Mouse (Mus musculus) forebrain, embryonic 15.5 days (tissue): ENCODE data around the gene Ptprr. TPM values are rescaled to one million over a fixed set of nuclear protein-coding genes. Genes with fewer than 3 reads are reported as not detected.
A peak's percentile ranks its signal among the peaks of the same experiment; 100 is the strongest.

ENCODE experiments used
- ATAC-seq: fragments of 200-750 bp; cut with Nextera tagmentation; replicated peaks from 2 replicates; pipeline ENCODE4 v1.8.0; 2017; ENCODE audit warnings: mild to moderate bottlenecking, moderate TSS enrichment, moderate library complexity
- H3K27ac ChIP-seq: fragments of 300-500 bp; sonication (generic); replicated peaks from 2 replicates; pipeline ENCODE4 v1.5.1; 2015; ENCODE audit warnings: mild to moderate bottlenecking, inconsistent platforms
- H3K27me3 ChIP-seq: fragments of 300-500 bp; sonication (generic); 2 replicates; pipeline ENCODE4 v1.6.1; 2015; ENCODE audit warnings: inconsistent platforms
- H3K36me3 ChIP-seq: fragments of 300-500 bp; sonication (generic); 2 replicates; pipeline ENCODE4 v1.6.1; 2015; ENCODE audit warnings: mild to moderate bottlenecking, inconsistent platforms
- H3K4me1 ChIP-seq: fragments of 300-500 bp; sonication (generic); 2 replicates; pipeline ENCODE4 v1.6.1; 2015; ENCODE audit warnings: inconsistent platforms
- H3K4me2 ChIP-seq: fragments of 300-500 bp; sonication (generic); replicated peaks from 2 replicates; pipeline ENCODE4 v1.6.1; 2015; ENCODE audit warnings: mild to moderate bottlenecking, inconsistent platforms
- H3K4me3 ChIP-seq: fragments of 300-500 bp; sonication (generic); 2 replicates; pipeline ENCODE4 v1.5.1; 2015; ENCODE audit warnings: mild to moderate bottlenecking, inconsistent platforms
- H3K9ac ChIP-seq: fragments of 300-500 bp; sonication (generic); replicated peaks from 2 replicates; pipeline ENCODE4 v1.6.1; 2015; ENCODE audit warnings: mild to moderate bottlenecking, inconsistent platforms
- H3K9me3 ChIP-seq: fragments of 300-500 bp; sonication (generic); 2 replicates; pipeline ENCODE4 v1.6.1; 2016; ENCODE audit warnings: inconsistent platforms
- WGBS: fragments of 180-500 bp; shearing (Covaris S2); methylation state at CpG from one replicate; pipeline ENCODE4 v1.1.7; 2015; ENCODE audit warnings: mixed read lengths; 5-methylcytosine and 5-hydroxymethylcytosine counted together
- polyA plus RNA-seq: library from polyadenylated mRNA; unstranded; fragments of >200 nt; fragmentation: Nextera tagmentation; extraction: Ambion mirVana; gene quantifications from 2 replicates; pipeline ENCODE4 v1.2.1, GENCODE M21; 2015

Ptprr gene
- polyA plus RNA-seq, 1 experiment from 2014 or later: 9.2 TPM

GRCm38 (mm10) chr10:116175324-116175883 lies 157.4 kb downstream of the Ptprr start:
- ATAC-seq: no peak
- Histone ChIP-seq H3K36me3 (no peaks in the 10 kb centered on the region), H3K4me1 (0 out of 2 replicates have a peak, but pooled peaks cover 5% of the 10 kb centered on the region), H3K4me2 (0 out of 2 replicates have a peak overlapping the region, but pooled peaks have one; percentile 9), H3K27me3 (no peaks in the 10 kb centered on the region), H3K9ac (no peak overlapping the region), H3K4me3 (no peak overlapping the region), H3K9me3 (no peaks in the 10 kb centered on the region), H3K27ac (no peak overlapping the region)
- whole genome bisulfite sequencing: 42% methylated on average over 10 of the region's 10 CpGs

- Histone ChIP-seq H3K27me3 (no peaks in the 10 kb centered on the region), H3K4me3 (no peak overlapping the region), H3K36me3 (no peaks in the 10 kb centered on the region), H3K4me2 (peak overlapping the region; percentile 9; the same call in 1 of the 2 replicates), H3K9ac (no peak overlapping the region), H3K9me3 (no peaks in the 10 kb centered on the region), H3K27ac (no peak overlapping the region), H3K4me1 (0 out of 2 replicates have a peak, but pooled peaks cover 5% of the 10 kb centered on the region)
- 38% methylated on average over 21 of the region's 21 CpGs for WGBS
- no peak for ATAC-seq
Observed at GRCm38 (mm10) chr10:116177390-116178179, 159.6 kb downstream of the Ptprr start.

GRCm38 (mm10) chr10:116181235-116181634 lies 163.2 kb downstream of the Ptprr start:
- whole genome bisulfite sequencing: 88% methylated on average over 5 of the region's 5 CpGs

GRCm38 (mm10) chr10:116182221-116182620 lies 164.2 kb downstream of the Ptprr start:
- H3K4me2 ChIP-seq: no peak overlapping the region
- H3K9ac ChIP-seq: no peak overlapping the region
- H3K27me3 ChIP-seq: no peaks in the 10 kb centered on the region
- WGBS: 74% methylated on average over 5 of the region's 5 CpGs
- H3K27ac ChIP-seq: no peak overlapping the region
- no peak overlapping the region for H3K4me3 ChIP-seq
- no peak for ATAC-seq
- H3K9me3 ChIP-seq: no peaks in the 10 kb centered on the region
- 0 out of 2 replicates have a peak, but pooled peaks cover 5% of the 10 kb centered on the region for H3K4me1 ChIP-seq
- H3K36me3 ChIP-seq: no peaks in the 10 kb centered on the region

More at GRCm38 (mm10) chr10:116181235-116181634, 163.2 kb downstream of the Ptprr start:
- no peak overlapping the region for H3K4me3 ChIP-seq
- no peak overlapping the region for H3K9ac ChIP-seq
- no peaks in the 10 kb centered on the region for H3K36me3 ChIP-seq
- 0 out of 2 replicates have a peak, but pooled peaks cover 5% of the 10 kb centered on the region for H3K4me1 ChIP-seq
- H3K27ac ChIP-seq: no peak overlapping the region
- H3K9me3 ChIP-seq: no peaks in the 10 kb centered on the region
- no peak overlapping the region for H3K4me2 ChIP-seq
- ATAC-seq: no peak
- H3K27me3 ChIP-seq: no peaks in the 10 kb centered on the region

- 86% methylated on average over 3 of the region's 3 CpGs for WGBS
- no peak for ATAC-seq
- no peaks in the 10 kb centered on the region for H3K9me3 ChIP-seq
Observed at GRCm38 (mm10) chr10:116183258-116183657, 165.2 kb downstream of the Ptprr start.

GRCm38 (mm10) chr10:116191724-116192123 lies 173.7 kb downstream of the Ptprr start:
- H3K27ac ChIP-seq: no peak overlapping the region
- 84% methylated on average over 2 of the region's 2 CpGs for WGBS
- no peaks in the 10 kb centered on the region for H3K27me3 ChIP-seq
- no peak overlapping the region for H3K4me2 ChIP-seq
- no peak for ATAC-seq
- no peak overlapping the region for H3K9ac ChIP-seq
- no peak overlapping the region for H3K4me3 ChIP-seq
- no peaks in the 10 kb centered on the region for H3K9me3 ChIP-seq
- no peaks in the 10 kb centered on the region for H3K4me1 ChIP-seq
- no peaks in the 10 kb centered on the region for H3K36me3 ChIP-seq

More at GRCm38 (mm10) chr10:116183258-116183657, 165.2 kb downstream of the Ptprr start:
- Histone ChIP-seq H3K27me3 (no peaks in the 10 kb centered on the region), H3K4me3 (no peak overlapping the region), H3K4me1 (no peaks in the 10 kb centered on the region), H3K27ac (no peak overlapping the region), H3K36me3 (no peaks in the 10 kb centered on the region), H3K9ac (no peak overlapping the region), H3K4me2 (no peak overlapping the region)

GRCm38 (mm10) chr10:116192293-116192692 lies 174.3 kb downstream of the Ptprr start:
- Histone ChIP-seq H3K4me2 (no peak overlapping the region), H3K36me3 (no peaks in the 10 kb centered on the region), H3K27ac (no peak overlapping the region), H3K4me3 (no peak overlapping the region), H3K27me3 (no peaks in the 10 kb centered on the region), H3K9me3 (no peaks in the 10 kb centered on the region), H3K9ac (no peak overlapping the region), H3K4me1 (peaks cover 4% of the 10 kb centered on the region; the same call in 1 of the 2 replicates)
- ATAC-seq: no peak
- WGBS: 86% methylated on average over 8 of the region's 8 CpGs

- ATAC-seq: no peak
- 55% methylated on average over 8 of the region's 8 CpGs for WGBS
- H3K27ac ChIP-seq: no peak overlapping the region
Observed at GRCm38 (mm10) chr10:116194409-116194808, 176.4 kb downstream of the Ptprr start.

GRCm38 (mm10) chr10:116196596-116197415 lies 178.8 kb downstream of the Ptprr start:
- Histone ChIP-seq H3K9ac (no peak overlapping the region), H3K9me3 (no peaks in the 10 kb centered on the region), H3K4me2 (peak overlapping the region; percentile 30), H3K27ac (no peak overlapping the region), H3K36me3 (no peaks in the 10 kb centered on the region), H3K27me3 (no peaks in the 10 kb centered on the region), H3K4me3 (0 out of 2 replicates have a peak overlapping the region, but pooled peaks have one; percentile 10), H3K4me1 (peaks cover 4% of the 10 kb centered on the region; the same call in 1 of the 2 replicates)
- peak; percentile 42 for ATAC-seq
- 19% methylated on average over 14 of the region's 14 CpGs for WGBS

More at GRCm38 (mm10) chr10:116194409-116194808, 176.4 kb downstream of the Ptprr start:
- Histone ChIP-seq H3K36me3 (no peaks in the 10 kb centered on the region), H3K9ac (no peak overlapping the region), H3K4me3 (no peak overlapping the region), H3K4me1 (peaks cover 4% of the 10 kb centered on the region; the same call in 1 of the 2 replicates), H3K9me3 (no peaks in the 10 kb centered on the region), H3K4me2 (no peak overlapping the region), H3K27me3 (no peaks in the 10 kb centered on the region)

- peaks cover 4% of the 10 kb centered on the region; the same call in 1 of the 2 replicates for H3K4me1 ChIP-seq
- peak; percentile 72 for ATAC-seq
- H3K27me3 ChIP-seq: no peaks in the 10 kb centered on the region
- no peaks in the 10 kb centered on the region for H3K36me3 ChIP-seq
- H3K9me3 ChIP-seq: no peaks in the 10 kb centered on the region
- H3K9ac ChIP-seq: no peak overlapping the region
- 0 out of 2 replicates have a peak overlapping the region, but pooled peaks have one; percentile 10 for H3K4me3 ChIP-seq
- WGBS: 14% methylated on average over 4 of the region's 4 CpGs
- no peak overlapping the region for H3K27ac ChIP-seq
- peak overlapping the region; percentile 30 for H3K4me2 ChIP-seq
Observed at GRCm38 (mm10) chr10:116197416-116197939, 179.5 kb downstream of the Ptprr start.

- H3K27ac ChIP-seq: no peak overlapping the region
- no peaks in the 10 kb centered on the region for H3K9me3 ChIP-seq
- no peak for ATAC-seq
- no peaks in the 10 kb centered on the region for H3K36me3 ChIP-seq
- H3K27me3 ChIP-seq: no peaks in the 10 kb centered on the region
- no peak overlapping the region for H3K4me2 ChIP-seq
- no peak overlapping the region for H3K4me3 ChIP-seq
- 22% methylated on average over 5 of the region's 5 CpGs for WGBS
- no peak overlapping the region for H3K9ac ChIP-seq
- peaks cover 4% of the 10 kb centered on the region; the same call in 1 of the 2 replicates for H3K4me1 ChIP-seq
Observed at GRCm38 (mm10) chr10:116199035-116199434, 181.0 kb downstream of the Ptprr start.
